Mouse (Mus musculus) small intestine, adult 2 months (tissue): ENCODE measurements around the gene Trim8. TPM values are rescaled to one million over a fixed set of nuclear protein-coding genes. Genes with fewer than 3 reads are reported as not detected.

ENCODE experiments used
- H3K27ac ChIP-seq: fragments of 200-500 bp; 2 replicates; pipeline ENCODE4 v1.5.1; 2012; ENCODE audit warnings: low read depth, low read length, control low read depth, inconsistent platforms; ENCODE audit not compliant: insufficient read depth
- H3K27me3 ChIP-seq: fragments of 200-500 bp; 2 replicates; pipeline ENCODE4 v1.6.1; 2012; ENCODE audit warnings: mild to moderate bottlenecking, moderate library complexity, low read length, inconsistent platforms; ENCODE audit not compliant: control insufficient read depth, insufficient read depth
- H3K36me3 ChIP-seq: fragments of 200-500 bp; 2 replicates; pipeline ENCODE4 v1.6.1; 2012; ENCODE audit warnings: mild to moderate bottlenecking, low read length, control low read depth, inconsistent platforms; ENCODE audit not compliant: control insufficient read depth, insufficient read depth
- H3K4me1 ChIP-seq: fragments of 200-500 bp; 2 replicates; pipeline ENCODE4 v1.6.1; 2012; ENCODE audit warnings: low read length, inconsistent platforms, mixed read lengths; ENCODE audit not compliant: control insufficient read depth, insufficient read depth, insufficient read length
- H3K4me3 ChIP-seq: fragments of 200-500 bp; 2 replicates; pipeline ENCODE4 v1.5.1; 2012; ENCODE audit warnings: low read depth, mild to moderate bottlenecking, control low read depth, inconsistent platforms, low read length, moderate library complexity
- CTCF ChIP-seq: fragments of 200-500 bp; IDR thresholded peaks from 2 replicates; pipeline ENCODE4 v1.5.1; 2012; ENCODE audit warnings: low read depth, mild to moderate bottlenecking, control low read depth, inconsistent platforms, low read length, moderate library complexity, mixed read lengths; ENCODE audit not compliant: insufficient replicate concordance, insufficient read length; ENCODE audit errors: extremely low read depth
- POLR2A ChIP-seq: fragments of 200-500 bp; IDR thresholded peaks from 2 replicates; pipeline ENCODE4 v1.6.1; 2012; ENCODE audit warnings: low read depth, mild to moderate bottlenecking, control low read depth, inconsistent platforms, low read length, moderate library complexity
- WGBS: fragments of 180-500 bp; shearing (Covaris S2); methylation state at CpG from one replicate; pipeline ENCODE4 v1.1.7; 2018; 5-methylcytosine and 5-hydroxymethylcytosine counted together
- polyA plus RNA-seq: library from polyadenylated mRNA; depleted of rRNA; stranded (reverse); fragments of >200 nt; gene quantifications from 2 replicates; pipeline ENCODE4 v1.2.3, GENCODE M21; 2012

The Trim8 gene
- polyA plus RNA-seq, 1 experiment: 54.8 TPM

DNA sequence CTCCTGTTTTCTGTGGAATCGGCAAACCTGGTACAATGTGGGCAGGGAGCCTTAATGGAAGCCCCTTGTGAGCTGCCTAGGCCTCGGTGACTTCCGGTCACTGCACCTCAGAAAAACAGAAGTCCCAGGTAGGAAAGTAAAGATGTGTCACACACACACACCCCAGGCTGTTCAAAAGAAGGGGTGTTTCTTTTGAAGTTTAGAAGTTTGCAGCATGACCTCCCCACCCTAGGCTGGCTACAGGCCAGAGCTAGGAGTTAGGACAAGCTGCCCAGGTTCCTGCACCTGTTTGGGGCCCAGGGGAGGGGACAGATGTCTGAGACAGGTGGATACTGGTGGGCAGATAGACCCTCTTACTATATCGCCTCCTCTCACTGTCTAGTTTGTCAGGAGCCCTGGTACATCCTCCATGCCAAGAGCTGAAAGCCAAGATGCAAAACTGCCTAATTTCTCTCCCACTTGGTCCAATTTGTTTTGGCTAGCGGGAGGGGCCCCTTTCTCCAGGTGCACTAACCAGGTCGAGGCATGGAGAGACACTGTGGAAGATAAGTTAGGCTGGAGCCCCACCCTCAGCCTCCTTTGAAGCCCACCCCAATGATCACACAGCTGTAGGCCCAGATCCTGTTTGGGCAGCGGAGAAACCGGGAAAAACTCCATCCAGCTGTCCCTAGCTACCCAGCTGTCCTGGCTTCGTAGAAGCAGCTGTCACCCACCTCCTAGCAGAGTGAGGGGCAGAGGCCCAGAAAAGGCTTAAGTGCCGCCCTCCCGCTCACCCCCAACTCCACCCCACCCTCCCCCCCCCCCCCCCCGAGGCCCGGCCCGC is 16.2 kb downstream of the Trim8 start:
- no peak for TF ChIP-seq CTCF
- no peak for TF ChIP-seq POLR2A
- Histone ChIP-seq H3K27me3 (no peaks in the 10 kb centered on the region), H3K4me3 (no peak overlapping the region), H3K4me1 (peaks cover 27% of the 10 kb centered on the region), H3K27ac (peak overlapping the region; percentile 0; the same call in 1 of the 2 replicates), H3K36me3 (peaks cover 34% of the 10 kb centered on the region)
- 18% methylated on average over 14 of the region's 14 CpGs for WGBS

DNA sequence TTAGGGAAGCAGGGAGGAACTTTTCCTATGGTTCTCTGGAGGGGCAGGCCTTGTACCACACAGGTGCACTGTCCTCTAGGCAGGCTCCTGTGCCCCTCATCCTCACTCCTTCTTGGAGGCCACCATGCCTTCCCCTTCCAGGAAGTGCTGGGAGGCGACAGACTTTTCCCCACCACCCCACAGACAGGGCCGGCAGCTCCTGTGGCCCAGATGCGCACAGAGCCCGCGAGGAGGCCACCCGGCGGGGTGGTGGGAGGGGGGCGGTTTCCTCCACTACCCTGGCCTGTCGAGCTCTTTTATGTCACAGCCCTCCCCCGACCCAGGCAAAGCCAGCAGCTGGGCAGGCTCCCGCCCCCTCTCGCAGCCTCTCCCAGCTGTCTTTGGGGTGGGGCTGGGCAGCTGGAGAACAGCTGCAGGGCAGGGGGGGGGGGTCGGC is 16.9 kb downstream of the Trim8 start:
- WGBS: 4% methylated on average over 13 of the region's 13 CpGs
- no peak overlapping the region for H3K27ac ChIP-seq
- H3K4me3 ChIP-seq: peak overlapping the region; percentile 32
- peaks cover 30% of the 10 kb centered on the region for H3K4me1 ChIP-seq
- peaks cover 28% of the 10 kb centered on the region for H3K36me3 ChIP-seq
- no peaks in the 10 kb centered on the region for H3K27me3 ChIP-seq
- TF ChIP-seq POLR2A: no peak

DNA sequence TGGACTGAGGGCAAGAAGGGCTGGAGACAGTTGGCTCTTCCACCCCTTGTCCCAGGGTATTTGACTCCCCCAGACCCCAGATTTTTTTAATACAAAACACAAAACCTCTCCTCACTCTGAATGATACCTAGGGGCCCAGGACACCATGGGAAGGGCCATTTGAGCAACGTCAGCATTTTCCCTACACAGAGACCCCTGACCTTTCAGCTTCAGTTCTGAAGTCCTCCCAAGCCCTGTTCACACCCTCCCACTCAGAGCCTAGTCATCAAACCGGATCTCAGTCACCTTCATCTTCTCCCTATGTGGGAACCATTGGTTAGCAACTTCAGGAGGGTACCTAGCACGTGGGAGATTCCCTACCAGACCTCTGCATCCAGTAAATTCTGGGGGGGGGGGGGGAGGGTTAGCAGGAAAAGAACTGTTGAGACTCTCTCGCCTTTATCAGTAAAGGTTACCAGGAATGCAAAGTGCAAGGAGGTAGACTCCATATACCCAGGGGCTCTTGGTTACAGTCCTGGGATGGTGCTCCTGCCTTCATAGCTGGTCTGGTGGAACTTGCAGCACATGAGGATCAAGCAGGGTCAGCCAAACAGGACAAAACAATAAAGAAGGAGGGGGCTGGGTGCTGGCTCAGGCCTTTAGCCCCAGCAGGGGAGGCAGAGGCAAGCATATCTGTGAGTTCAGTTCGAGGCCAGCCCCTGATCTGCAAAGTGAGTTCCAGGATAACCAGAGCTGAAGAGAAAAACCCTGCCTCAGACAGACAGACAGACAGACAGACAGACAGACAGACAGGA is 17.5 kb downstream of the Trim8 start:
- 21% methylated on average over 5 of the region's 5 CpGs for WGBS
- no peak overlapping the region for H3K4me3 ChIP-seq
- H3K4me1 ChIP-seq: peaks cover 37% of the 10 kb centered on the region
- H3K27me3 ChIP-seq: no peaks in the 10 kb centered on the region
- H3K36me3 ChIP-seq: peaks cover 23% of the 10 kb centered on the region
- no peak overlapping the region for H3K27ac ChIP-seq
- TF ChIP-seq CTCF: no peak
- no peak for TF ChIP-seq POLR2A

DNA sequence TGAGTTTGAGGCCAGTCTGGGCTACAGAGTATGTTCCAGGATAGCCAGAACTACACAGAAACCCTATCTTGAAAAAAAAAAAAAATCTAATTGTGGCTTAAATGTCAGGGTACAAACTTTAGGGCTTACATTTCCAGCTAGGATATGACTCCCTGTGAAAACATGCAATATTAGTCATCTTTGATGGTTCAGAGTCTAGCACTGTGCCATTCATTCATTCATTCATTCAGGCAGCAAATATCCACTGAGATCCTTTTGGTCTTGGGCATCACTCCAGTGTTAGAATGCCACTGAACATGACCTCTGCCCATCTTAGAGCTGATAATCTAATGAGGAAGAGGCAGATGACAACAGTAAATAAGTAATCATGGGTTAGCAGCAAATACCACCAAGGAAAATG is 20.2 kb downstream of the Trim8 start:
- TF ChIP-seq POLR2A (no peak), CTCF (no peak)
- Histone ChIP-seq H3K27me3 (no peaks in the 10 kb centered on the region), H3K4me3 (no peak overlapping the region), H3K27ac (peak overlapping the region; percentile 31; the same call in 1 of the 2 replicates), H3K4me1 (peaks cover 48% of the 10 kb centered on the region), H3K36me3 (peaks cover 1% of the 10 kb centered on the region)

DNA sequence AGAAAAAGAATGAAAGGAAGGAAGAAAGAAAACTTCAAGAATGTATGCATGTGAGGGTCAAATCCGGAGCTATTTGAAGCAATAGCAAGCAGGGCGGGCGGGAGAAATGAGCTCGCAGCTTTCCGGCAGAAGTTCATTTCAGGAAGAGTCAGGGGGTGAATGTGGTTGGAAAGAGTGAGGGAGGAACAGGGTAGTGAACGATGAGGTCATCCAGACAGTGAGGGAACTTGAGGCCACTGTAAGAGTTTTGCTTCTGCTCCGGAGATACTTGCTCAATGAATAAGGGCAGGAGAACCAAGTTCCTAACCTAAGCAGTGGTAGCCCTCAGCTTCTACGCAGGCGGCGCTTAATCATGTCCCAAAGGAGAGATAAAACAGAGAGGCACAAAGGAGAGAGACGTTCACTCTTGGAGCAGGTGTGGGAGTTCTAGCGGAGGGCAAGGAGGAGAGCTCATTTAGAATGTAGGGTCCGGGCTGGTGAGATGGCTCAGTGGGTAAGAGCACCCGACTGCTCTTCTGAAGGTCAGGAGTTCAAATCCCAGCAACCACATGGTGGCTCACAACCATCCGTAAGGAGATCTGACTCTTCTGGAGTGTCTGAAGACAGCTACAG is 21.0 kb downstream of the Trim8 start:
- TF ChIP-seq POLR2A: no peak
- no peak for TF ChIP-seq CTCF
- Histone ChIP-seq H3K36me3 (no peaks in the 10 kb centered on the region), H3K27ac (peak overlapping the region; percentile 18; the same call in 1 of the 2 replicates), H3K4me3 (no peak overlapping the region), H3K27me3 (no peaks in the 10 kb centered on the region), H3K4me1 (peaks cover 48% of the 10 kb centered on the region)
- 41% methylated on average over 15 of the region's 15 CpGs for WGBS

DNA sequence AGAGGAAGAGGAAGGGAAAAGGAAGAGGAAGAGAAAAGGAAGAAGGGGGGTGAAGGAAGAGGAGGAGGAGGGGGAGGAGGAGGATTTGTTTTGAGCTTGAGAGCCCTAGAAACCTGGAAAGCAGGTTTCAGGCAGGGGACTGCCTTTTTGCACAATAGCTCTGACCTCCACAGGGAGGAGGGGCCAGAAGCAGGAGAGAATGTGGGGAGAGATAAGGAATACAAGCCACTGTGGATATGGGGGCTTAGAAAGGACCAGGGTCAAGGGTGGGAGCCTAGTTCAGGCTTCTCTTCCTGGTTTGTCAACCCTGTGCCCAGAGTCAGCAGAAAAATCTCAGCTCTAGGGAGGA is 21.6 kb downstream of the Trim8 start:
- H3K4me1 ChIP-seq: peaks cover 49% of the 10 kb centered on the region
- no peak overlapping the region for H3K4me3 ChIP-seq
- H3K27me3 ChIP-seq: no peaks in the 10 kb centered on the region
- H3K36me3 ChIP-seq: no peaks in the 10 kb centered on the region
- no peak overlapping the region for H3K27ac ChIP-seq
- TF ChIP-seq CTCF: no peak
- TF ChIP-seq POLR2A: no peak
